Mouse (Mus musculus) CD4-positive naive resting alpha-beta T cell, adult 57 days (primary cell): ENCODE results near the gene Prss46. TPM values are rescaled to one million over a fixed set of nuclear protein-coding genes. Genes with fewer than 3 reads are reported as not detected.

ENCODE experiments used
- total RNA-seq: library from RNA; stranded (reverse); gene quantifications from one replicate; pipeline ENCODE4 v1.2.4, GENCODE M21; 2023

Prss46 gene
- total RNA-seq = not detected

GRCm38 (mm10) chr9:110844206-110844605 is at the start of gene Prss46:
Gene Prss46, plus strand, starts transcription at chr9:110844506.

GRCm38 (mm10) chr9:110797866-110798265 is 46.4 kb upstream of the Prss46 start, which contains the start of gene Prss42:
Gene Prss42, plus strand, starts transcription at chr9:110798166.

DNA sequence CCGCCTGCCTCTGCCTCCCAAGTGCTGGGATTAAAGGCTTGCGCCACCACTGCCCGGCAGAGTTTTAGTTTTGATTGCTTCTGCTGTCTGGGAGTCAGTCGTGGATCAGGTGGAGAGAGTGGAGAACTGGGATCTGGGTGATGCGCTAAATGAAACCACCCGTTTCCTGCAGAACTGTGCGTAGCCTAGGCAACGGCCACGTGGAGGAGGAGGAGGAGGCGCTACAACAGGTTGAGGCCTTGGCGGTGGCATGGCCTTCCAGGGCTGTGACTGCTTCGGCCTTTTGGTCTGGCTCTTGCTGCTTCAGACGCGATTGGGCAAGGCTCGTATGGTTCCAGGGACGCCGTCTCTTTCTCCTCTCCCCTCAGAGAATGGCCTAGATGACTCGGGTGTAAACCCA is 30.5 kb upstream of the Prss46 start, which contains the start of gene Prss44:
Gene Prss44 (plus strand): TSS at position 206 of the 400 bp plus-strand sequence.

GRCm38 (mm10) chr9:110826390-110826789 is 17.9 kb upstream of the Prss46 start, which contains the start of gene Prss43:
Gene Prss43, plus strand, starts transcription at chr9:110826690.

GRCm38 (mm10) chr9:110834411-110834810 is 9.9 kb upstream of the Prss46 start, which contains the start of gene Prss45:
Gene Prss45, plus strand, starts transcription at chr9:110834588.

GRCm38 (mm10) chr9:110857781-110858472 is 13.6 kb downstream of the Prss46 start, which contains the start of gene Prss50:
Gene Prss50, plus strand, starts transcription at chr9:110857967.

GRCm38 (mm10) chr9:110879191-110879920 is 35.0 kb downstream of the Prss46 start, which contains the start of gene Als2cl:
Gene Als2cl, plus strand, starts transcription at chr9:110879870.

DNA sequence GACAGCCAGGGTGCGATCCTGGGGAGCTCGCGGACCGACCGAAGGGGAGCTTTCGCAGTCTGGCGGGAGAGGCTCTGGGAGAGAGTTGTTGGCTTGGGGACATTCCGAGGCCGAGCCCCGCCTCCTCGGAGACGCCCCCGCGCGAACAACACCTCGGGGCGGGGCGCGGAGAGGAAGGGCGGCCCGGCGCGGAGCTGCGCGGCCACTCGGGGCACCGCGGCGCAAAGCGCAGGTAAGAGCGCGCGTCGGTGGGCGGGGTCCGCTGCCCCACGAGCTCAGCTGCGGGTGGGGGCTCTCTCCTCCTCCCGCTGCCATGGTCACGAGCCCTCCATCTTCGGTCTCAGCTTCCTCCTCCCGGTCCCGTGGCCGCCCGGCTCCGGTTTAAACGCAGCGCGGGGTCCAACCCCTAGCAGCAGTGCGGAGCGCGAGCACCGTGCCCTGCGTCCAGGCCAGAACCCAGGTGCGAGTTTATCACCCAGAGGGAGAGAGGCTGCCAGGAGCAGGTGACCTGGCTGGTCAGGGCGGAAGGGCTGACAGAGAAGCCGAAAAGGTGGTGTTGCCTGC is 35.8 kb downstream of the Prss46 start, which contains the start of gene Tmie:
Gene Tmie (minus strand): TSS at position 116 of the 564 bp plus-strand sequence.

Other genes starting within 250 kb of the Prss46 start
- gene Nradd, start 220.1 kb upstream of the Prss46 start, total RNA-seq = 5.7 TPM
- 81.3 TPM for gene Nbeal2, start 190.3 kb upstream of the Prss46 start, total RNA-seq
- gene Ccdc12, start 188.0 kb upstream of the Prss46 start, total RNA-seq = 83.5 TPM
- not detected for gene Myl3, start 102.6 kb upstream of the Prss46 start, total RNA-seq
- not detected for gene Pth1r, start 97.4 kb upstream of the Prss46 start, total RNA-seq
- not detected for gene Prss42, start 46.3 kb upstream of the Prss46 start, total RNA-seq
- not detected for gene Prss44, start 30.5 kb upstream of the Prss46 start, total RNA-seq
- gene Prss43, start 17.8 kb upstream of the Prss46 start, total RNA-seq = not detected
- not detected for gene Prss45, start 9.9 kb upstream of the Prss46 start, total RNA-seq
- not detected for gene Prss50, start 13.5 kb downstream of the Prss46 start, total RNA-seq
- gene Als2cl, start 35.4 kb downstream of the Prss46 start, total RNA-seq = 526 TPM
- gene Tmie, start 35.6 kb downstream of the Prss46 start, total RNA-seq = 29.7 TPM
- 4.1 TPM for gene Fam240a, start 72.4 kb downstream of the Prss46 start, total RNA-seq
- 1.3 TPM for gene Tdgf1, start 101.7 kb downstream of the Prss46 start, total RNA-seq
- 0.27 TPM for gene Lrrc2, start 107.0 kb downstream of the Prss46 start, total RNA-seq
- not detected for gene Rtp3, start 146.1 kb downstream of the Prss46 start, total RNA-seq
- gene Ltf, start 174.8 kb downstream of the Prss46 start, total RNA-seq = 4.3 TPM
- gene Ccrl2, start 213.0 kb downstream of the Prss46 start, total RNA-seq = 4.1 TPM